12 mouse cellular contexts compared by ENCODE assay signal in genomic region chr14:28456372-28457076, GRCm38 (mm10). TPM values are rescaled to one million over a fixed set of nuclear protein-coding genes. Genes with fewer than 3 reads are reported as not detected.
DNase-seq lines count a peak whose midpoint lies in the region; ATAC-seq lines count a peak whose summit lies in the region.
"Had no signal": no experiment of that assay in that cellular context is flagged by ENCODE, and none has a peak within 500 bp of the region (broad histone marks: within the 10 kb centered on the region; RNA-seq: fewer than 3 reads in every experiment).

No protein-coding gene starts in this region.

- H3K9me3 ChIP-seq in neural tube, embryonic 15.5 days (replicated peaks) = no peaks in the 10 kb centered on the region
- no peaks in the 10 kb centered on the region for H3K9me3 ChIP-seq in midbrain, embryonic 16.5 days (replicated peaks; ENCODE audit: control insufficient read depth, low read length, poor library complexity, severe bottlenecking)
- H3K9me3 ChIP-seq: limb, embryonic 13.5 days had no signal

- 23% methylated on average over 7 of the region's 7 CpGs for WGBS in large intestine, adult 2 months
- 68% methylated on average over 7 of the region's 7 CpGs for WGBS in neural tube, embryonic 15.5 days
- WGBS in midbrain, embryonic 16.5 days = 76% methylated on average over 7 of the region's 7 CpGs

- no peak for ATAC-seq in neural tube, embryonic 15.5 days (ENCODE audit: low FRiP score)
- no peak for ATAC-seq in midbrain, embryonic 16.5 days

- no peaks in the 10 kb centered on the region; the same call in 1 of the 2 replicates for H3K4me1 ChIP-seq in neural tube, embryonic 15.5 days
- no peaks in the 10 kb centered on the region; the same call in 1 of the 2 replicates for H3K4me1 ChIP-seq in midbrain, embryonic 16.5 days (ENCODE audit: control insufficient read depth, insufficient read depth, low read length)

- peaks cover 15% of the 10 kb centered on the region for H3K27me3 ChIP-seq in neural tube, embryonic 15.5 days (replicated peaks)
- H3K27me3 ChIP-seq in midbrain, embryonic 16.5 days (ENCODE audit: control insufficient read depth, insufficient read depth, low read depth, low read length) = no peaks in the 10 kb centered on the region

- H3K4me2 ChIP-seq in neural tube, embryonic 15.5 days = no peak overlapping the region
- H3K4me2 ChIP-seq in midbrain, embryonic 16.5 days (ENCODE audit: low read length) = no peak overlapping the region
- H3K4me2 ChIP-seq: limb, embryonic 13.5 days had no signal

- H3K9ac ChIP-seq in neural tube, embryonic 15.5 days (replicated peaks) = no peak overlapping the region
- no peak overlapping the region for H3K9ac ChIP-seq in midbrain, embryonic 16.5 days (ENCODE audit: low read depth, low read length)
- H3K9ac ChIP-seq: limb, embryonic 13.5 days had no signal

- H3K4me3 ChIP-seq in neural tube, embryonic 15.5 days (replicated peaks) = no peak overlapping the region
- H3K4me3 ChIP-seq in midbrain, embryonic 16.5 days (ENCODE audit: low read depth, low read length) = no peak overlapping the region
- H3K4me3 ChIP-seq: limb, embryonic 13.5 days had no signal

- peak; percentile 32 to 33 for DNase-seq in kidney, adult 8-10 months
- DNase-seq in kidney, adult 18-20 months = no peak
- peak; percentile 57 for DNase-seq in MN1 (ENCODE audit: low spot score)
- peak; percentile 59 for DNase-seq in brain, adult 2 months (ENCODE audit: low read depth, low spot score)
- DNase-seq in large intestine, adult 2 months (ENCODE audit: low read depth, low spot score) = peak; percentile 37
- DNase-seq in embryo, embryonic 10 days (ENCODE audit: low spot score) = no peak
- DNase-seq: layer of hippocampus, adult 9-11 months; right cerebral cortex, postnatal 25 days; thymus, adult 2 months had no signal

- no peak overlapping the region for H3K27ac ChIP-seq in neural tube, embryonic 15.5 days (replicated peaks)
- H3K27ac ChIP-seq in midbrain, embryonic 16.5 days (ENCODE audit: low read length) = no peak overlapping the region
- H3K27ac ChIP-seq: limb, embryonic 13.5 days had no signal

- H3K36me3 ChIP-seq in neural tube, embryonic 15.5 days = no peaks in the 10 kb centered on the region
- no peaks in the 10 kb centered on the region for H3K36me3 ChIP-seq in midbrain, embryonic 16.5 days (ENCODE audit: control insufficient read depth, insufficient read depth, low read length)
- H3K36me3 ChIP-seq: limb, embryonic 13.5 days had no signal

RNA-seq across cellular contexts. Expression of gene Wnt5a, which starts 48.0 kb away (rescaled TPM):
- 3.3 and 5.1 TPM in 2 replicates for polyA plus RNA-seq in large intestine, adult 2 months (2012; rRNA removed)
- polyA plus RNA-seq in neural tube, embryonic 15.5 days (2015; fragmentation: Nextera tagmentation; extraction: Ambion mirVana) = 14.9 and 18.9 TPM in 2 replicates
- polyA plus RNA-seq in midbrain, embryonic 16.5 days (2015; fragmentation: Nextera tagmentation; extraction: Ambion mirVana) = 13.4 and 13.8 TPM in 2 replicates

Comparison
In these comparisons a context has a peak if more than half of its experiments do, and no peak if none do; other contexts are left out.
1. DNase-seq: peak in kidney, adult 8-10 months (2 of 2), MN1 (single experiment), brain, adult 2 months (single experiment) and large intestine, adult 2 months (single experiment); none in kidney, adult 18-20 months (single experiment) and embryo, embryonic 10 days (single experiment).